Mouse (Mus musculus) C2C12 (cell line): ENCODE measurements around the gene Chd9.
"Not testable (repeated sequence)": the region's sequence is repeated elsewhere in the genome, so short reads cannot be mapped to it uniquely, and the experiment has no call there.

Source experiments
- CEBPB ChIP-seq: IDR thresholded peaks from one replicate; pipeline ENCODE4 v1.6.1; 2011; ENCODE audit warnings: low read depth, mild to moderate bottlenecking, control low read depth, moderate library complexity
- CTCF ChIP-seq: IDR thresholded peaks from one replicate; pipeline ENCODE4 v1.5.1; 2011; ENCODE audit not compliant: control insufficient read depth, insufficient read depth, insufficient read length
- MAX ChIP-seq: IDR thresholded peaks from one replicate; pipeline ENCODE4 v1.6.1; 2011; ENCODE audit warnings: mild to moderate bottlenecking, control low read depth
- MYOG ChIP-seq: IDR thresholded peaks from one replicate; pipeline ENCODE4 v1.6.1; 2011; ENCODE audit not compliant: control insufficient read depth, insufficient read length; ENCODE audit errors: extremely low read depth
- USF1 ChIP-seq: IDR thresholded peaks from one replicate; pipeline ENCODE4 v1.6.1; 2011; ENCODE audit warnings: low read depth, mild to moderate bottlenecking, control low read depth, moderate library complexity

GRCm38 (mm10) chr8:90887328-90887727 lies 59.2 kb downstream of the Chd9 start:
- not testable (repeated sequence) for TF ChIP-seq CTCF, USF1, CEBPB, MAX, MYOG
